Mouse (Mus musculus) small intestine, adult 2 months (tissue): ENCODE measurements around the gene Ccdc157. TPM values are rescaled to one million over a fixed set of nuclear protein-coding genes. Genes with fewer than 3 reads are reported as not detected.

ENCODE experiments used
- H3K27ac ChIP-seq: fragments of 200-500 bp; 2 replicates; pipeline ENCODE4 v1.5.1; 2012; ENCODE audit warnings: low read depth, low read length, control low read depth, inconsistent platforms; ENCODE audit not compliant: insufficient read depth
- H3K27me3 ChIP-seq: fragments of 200-500 bp; 2 replicates; pipeline ENCODE4 v1.6.1; 2012; ENCODE audit warnings: mild to moderate bottlenecking, moderate library complexity, low read length, inconsistent platforms; ENCODE audit not compliant: control insufficient read depth, insufficient read depth
- H3K36me3 ChIP-seq: fragments of 200-500 bp; 2 replicates; pipeline ENCODE4 v1.6.1; 2012; ENCODE audit warnings: mild to moderate bottlenecking, low read length, control low read depth, inconsistent platforms; ENCODE audit not compliant: control insufficient read depth, insufficient read depth
- H3K4me1 ChIP-seq: fragments of 200-500 bp; 2 replicates; pipeline ENCODE4 v1.6.1; 2012; ENCODE audit warnings: low read length, inconsistent platforms, mixed read lengths; ENCODE audit not compliant: control insufficient read depth, insufficient read depth, insufficient read length
- H3K4me3 ChIP-seq: fragments of 200-500 bp; 2 replicates; pipeline ENCODE4 v1.5.1; 2012; ENCODE audit warnings: low read depth, mild to moderate bottlenecking, control low read depth, inconsistent platforms, low read length, moderate library complexity
- CTCF ChIP-seq: fragments of 200-500 bp; IDR thresholded peaks from 2 replicates; pipeline ENCODE4 v1.5.1; 2012; ENCODE audit warnings: low read depth, mild to moderate bottlenecking, control low read depth, inconsistent platforms, low read length, moderate library complexity, mixed read lengths; ENCODE audit not compliant: insufficient replicate concordance, insufficient read length; ENCODE audit errors: extremely low read depth
- POLR2A ChIP-seq: fragments of 200-500 bp; IDR thresholded peaks from 2 replicates; pipeline ENCODE4 v1.6.1; 2012; ENCODE audit warnings: low read depth, mild to moderate bottlenecking, control low read depth, inconsistent platforms, low read length, moderate library complexity
- WGBS: fragments of 180-500 bp; shearing (Covaris S2); methylation state at CpG from one replicate; pipeline ENCODE4 v1.1.7; 2018; 5-methylcytosine and 5-hydroxymethylcytosine counted together
- polyA plus RNA-seq: library from polyadenylated mRNA; depleted of rRNA; stranded (reverse); fragments of >200 nt; gene quantifications from 2 replicates; pipeline ENCODE4 v1.2.3, GENCODE M21; 2012

Ccdc157 gene
- polyA plus RNA-seq, 1 experiment: 2.1 TPM

DNA sequence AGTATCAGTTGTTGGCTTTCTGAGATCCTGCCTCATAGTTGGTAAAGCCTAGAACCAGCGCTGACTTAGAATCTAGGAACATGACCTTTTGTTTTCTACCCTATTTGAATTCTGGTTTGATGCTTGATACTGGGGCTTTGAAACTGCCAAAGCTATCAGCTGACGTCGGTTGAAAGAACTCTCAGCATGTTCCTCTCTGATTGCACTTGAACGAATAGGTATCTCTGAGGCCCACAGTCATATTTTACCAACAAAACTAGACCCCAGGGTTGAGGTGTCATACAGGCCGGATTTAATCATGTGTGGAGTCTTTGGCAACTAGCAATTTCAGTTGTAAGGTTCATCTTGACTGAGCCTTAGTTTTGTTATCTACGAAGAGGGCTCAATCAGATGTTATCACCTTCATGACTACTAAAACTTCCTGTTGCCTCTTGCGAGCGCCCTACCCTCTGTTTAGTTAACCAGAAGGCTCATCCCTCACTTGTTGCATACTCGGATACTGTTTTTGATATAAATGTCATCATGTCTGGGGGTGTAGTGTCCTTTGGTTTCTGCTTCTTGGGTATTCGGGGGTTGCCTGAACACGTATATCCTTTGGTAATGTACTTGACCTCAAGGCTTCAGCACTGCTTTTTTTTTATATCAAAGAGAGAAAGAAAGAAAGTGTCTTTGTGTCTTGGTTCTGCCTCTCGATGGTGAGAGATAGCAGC, 43.1 kb upstream of the Ccdc157 start:
- Histone ChIP-seq H3K27me3 (no peaks in the 10 kb centered on the region), H3K27ac (peak overlapping the region; percentile 36), H3K36me3 (peaks cover 18% of the 10 kb centered on the region), H3K4me1 (peaks cover 8% of the 10 kb centered on the region), H3K4me3 (no peak overlapping the region)
- 45% methylated on average over 12 of the region's 12 CpGs for WGBS
- TF ChIP-seq CTCF (no peak), POLR2A (no peak)

DNA sequence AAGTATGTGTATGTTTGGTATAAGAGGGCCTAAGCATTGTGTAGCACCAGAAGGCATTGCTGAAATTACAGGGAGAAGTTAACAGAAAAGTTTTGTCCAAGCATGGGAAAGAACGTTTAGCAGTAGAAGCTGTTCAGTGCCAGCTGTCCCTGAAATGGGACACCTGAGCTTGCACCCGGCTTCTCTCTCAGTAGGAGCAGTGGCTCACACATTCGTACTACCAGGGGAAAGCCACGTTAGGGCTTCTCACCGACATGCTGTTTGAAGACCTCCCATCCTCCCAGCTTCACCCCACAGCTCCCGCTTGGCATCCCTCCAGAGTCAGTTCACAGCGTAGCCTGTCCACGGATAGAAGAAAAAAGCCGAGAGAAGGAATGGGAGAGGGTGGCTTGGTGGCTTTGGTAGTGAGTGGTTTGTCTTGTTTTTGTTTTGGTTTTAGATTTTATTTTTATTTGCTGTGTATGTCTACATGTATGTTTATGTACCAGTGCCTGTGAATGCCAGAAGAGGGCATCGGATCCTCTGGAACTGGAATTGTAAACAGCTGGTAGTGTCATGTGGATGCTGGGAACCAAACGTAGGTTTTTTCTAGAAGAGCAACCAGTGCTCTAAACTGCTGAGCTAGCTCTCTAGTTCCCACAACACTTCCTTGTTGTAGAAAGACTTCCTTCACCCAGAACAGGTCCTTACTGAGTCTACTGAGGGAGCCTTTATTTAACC, 42.0 kb upstream of the Ccdc157 start:
- H3K27me3 ChIP-seq: no peaks in the 10 kb centered on the region
- no peak overlapping the region for H3K27ac ChIP-seq
- TF ChIP-seq CTCF (no peak), POLR2A (no peak)
- H3K4me3 ChIP-seq: no peak overlapping the region
- peaks cover 10% of the 10 kb centered on the region for H3K4me1 ChIP-seq
- WGBS: 76% methylated on average over 11 of the region's 11 CpGs
- H3K36me3 ChIP-seq: peaks cover 9% of the 10 kb centered on the region

DNA sequence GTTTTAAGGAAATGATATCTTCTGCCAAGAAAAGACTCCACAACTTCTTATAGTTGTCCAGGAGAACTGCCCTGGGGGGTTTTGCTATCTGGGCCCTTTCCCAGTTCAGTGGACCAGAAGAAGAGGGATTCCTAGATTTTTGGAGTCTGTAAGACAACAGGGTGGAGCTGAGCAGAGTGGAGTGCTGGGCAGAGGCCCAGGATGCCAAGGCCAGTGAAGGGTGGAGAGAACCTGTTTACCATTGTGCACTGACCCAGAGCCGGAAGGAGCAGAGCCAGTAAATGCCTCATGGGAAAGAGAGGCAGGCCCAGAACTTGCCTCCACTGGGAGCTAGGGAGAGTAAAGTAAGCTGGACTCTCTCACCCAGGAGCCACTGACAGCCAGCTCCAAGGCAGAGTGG, 37.6 kb upstream of the Ccdc157 start:
- Histone ChIP-seq H3K27ac (no peak overlapping the region), H3K36me3 (no peaks in the 10 kb centered on the region), H3K4me1 (peaks cover 14% of the 10 kb centered on the region), H3K4me3 (no peak overlapping the region), H3K27me3 (no peaks in the 10 kb centered on the region)
- WGBS: 62% methylated on average over 1 of the region's 1 CpGs
- no peak for TF ChIP-seq CTCF
- TF ChIP-seq POLR2A: no peak

DNA sequence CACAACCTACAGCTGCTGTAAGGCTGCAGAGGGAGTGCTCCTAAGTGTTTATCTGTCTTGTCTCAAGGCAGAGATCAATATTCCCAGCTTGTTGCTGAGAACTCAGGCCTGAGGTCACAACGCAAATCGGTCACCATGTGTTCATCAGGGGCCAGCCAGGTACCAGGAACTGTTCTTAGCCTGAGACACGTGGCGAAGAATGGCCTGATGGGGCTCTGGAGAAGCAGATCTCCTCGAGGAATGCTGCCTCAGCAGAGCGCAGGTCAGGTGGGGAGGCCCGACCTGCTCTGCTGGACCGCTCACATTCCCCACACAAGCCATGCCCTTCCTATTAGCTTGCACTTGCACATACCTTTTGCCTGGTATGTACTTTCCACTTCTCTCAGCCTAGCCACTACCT, 36.5 kb upstream of the Ccdc157 start:
- TF ChIP-seq POLR2A (no peak), CTCF (no peak)
- Histone ChIP-seq H3K27me3 (no peaks in the 10 kb centered on the region), H3K36me3 (no peaks in the 10 kb centered on the region), H3K4me1 (peaks cover 15% of the 10 kb centered on the region), H3K4me3 (no peak overlapping the region), H3K27ac (no peak overlapping the region)
- WGBS: 69% methylated on average over 8 of the region's 8 CpGs

DNA sequence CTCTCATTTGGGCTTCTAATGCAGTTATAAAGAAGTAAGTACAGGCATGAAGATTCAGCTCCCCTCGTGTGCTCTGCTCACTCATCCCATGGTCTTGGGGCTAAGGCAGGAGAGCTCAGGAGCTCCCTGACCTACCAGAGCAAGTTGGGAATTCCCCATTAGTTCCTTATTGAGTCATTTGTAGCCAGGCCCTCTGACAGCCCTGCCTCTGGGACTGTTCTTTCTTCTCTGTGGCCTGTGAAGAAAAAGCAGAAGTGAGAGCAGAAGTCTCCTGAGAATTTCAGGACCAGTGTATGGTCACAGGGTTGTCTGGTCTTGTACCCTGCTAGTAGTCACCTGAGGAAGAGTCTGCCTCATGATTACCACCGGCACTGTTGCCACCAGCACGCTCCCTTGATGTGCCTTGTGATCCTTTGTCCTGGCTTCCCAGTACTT, 35.5 kb upstream of the Ccdc157 start:
- H3K4me3 ChIP-seq: no peak overlapping the region
- peak overlapping the region; percentile 13; the same call in 1 of the 2 replicates for H3K27ac ChIP-seq
- TF ChIP-seq POLR2A: no peak
- H3K27me3 ChIP-seq: no peaks in the 10 kb centered on the region
- 60% methylated on average over 3 of the region's 3 CpGs for WGBS
- H3K4me1 ChIP-seq: peaks cover 17% of the 10 kb centered on the region
- H3K36me3 ChIP-seq: no peaks in the 10 kb centered on the region

DNA sequence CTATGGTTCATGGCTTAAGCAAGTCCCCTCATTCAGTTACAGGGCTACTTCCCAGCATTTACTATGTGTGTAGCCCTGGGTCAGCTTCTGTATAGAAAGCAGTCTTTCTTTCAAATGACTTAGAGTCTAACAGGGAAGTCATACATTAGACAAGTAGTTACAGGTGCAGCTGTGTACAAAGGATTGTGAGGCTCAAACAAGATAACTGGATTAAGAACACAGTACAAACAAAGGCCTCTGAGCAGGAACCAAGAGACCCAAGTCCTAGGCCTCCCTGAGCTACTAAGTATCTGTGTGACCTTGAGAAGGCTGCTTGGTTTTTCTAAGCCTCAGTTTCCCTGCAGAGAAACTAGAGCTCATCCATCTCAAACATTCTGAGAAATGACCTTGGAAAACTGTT, 33.3 kb upstream of the Ccdc157 start:
- peaks cover 21% of the 10 kb centered on the region for H3K4me1 ChIP-seq
- H3K27ac ChIP-seq: no peak overlapping the region
- TF ChIP-seq POLR2A: no peak
- no peak for TF ChIP-seq CTCF
- no peaks in the 10 kb centered on the region for H3K27me3 ChIP-seq
- no peak overlapping the region for H3K4me3 ChIP-seq
- no peaks in the 10 kb centered on the region for H3K36me3 ChIP-seq

DNA sequence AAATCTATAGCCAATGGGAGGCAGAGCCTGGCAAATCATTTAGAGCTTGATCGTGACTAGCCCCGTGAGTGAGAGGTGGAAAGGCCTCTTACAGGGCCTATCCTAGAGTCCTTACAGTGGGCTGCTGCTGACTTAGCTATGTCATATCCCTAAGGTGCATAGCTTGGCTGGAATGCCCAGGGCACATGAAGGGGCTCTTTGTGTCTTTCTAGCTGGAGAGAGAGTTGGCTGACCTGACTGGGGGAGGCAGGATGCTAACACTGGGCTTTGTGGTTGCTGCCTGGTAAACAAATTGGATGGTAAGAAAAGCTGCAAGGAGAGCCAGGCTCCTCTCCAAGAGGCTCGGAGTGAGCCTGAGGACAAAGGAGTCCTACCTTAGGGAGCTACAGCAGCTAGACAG, 32.7 kb upstream of the Ccdc157 start:
- H3K4me1 ChIP-seq: peaks cover 21% of the 10 kb centered on the region
- no peak overlapping the region for H3K27ac ChIP-seq
- no peak overlapping the region for H3K4me3 ChIP-seq
- no peaks in the 10 kb centered on the region for H3K27me3 ChIP-seq
- no peak for TF ChIP-seq CTCF
- no peak for TF ChIP-seq POLR2A
- no peaks in the 10 kb centered on the region for H3K36me3 ChIP-seq
- WGBS: 69% methylated on average over 3 of the region's 3 CpGs

DNA sequence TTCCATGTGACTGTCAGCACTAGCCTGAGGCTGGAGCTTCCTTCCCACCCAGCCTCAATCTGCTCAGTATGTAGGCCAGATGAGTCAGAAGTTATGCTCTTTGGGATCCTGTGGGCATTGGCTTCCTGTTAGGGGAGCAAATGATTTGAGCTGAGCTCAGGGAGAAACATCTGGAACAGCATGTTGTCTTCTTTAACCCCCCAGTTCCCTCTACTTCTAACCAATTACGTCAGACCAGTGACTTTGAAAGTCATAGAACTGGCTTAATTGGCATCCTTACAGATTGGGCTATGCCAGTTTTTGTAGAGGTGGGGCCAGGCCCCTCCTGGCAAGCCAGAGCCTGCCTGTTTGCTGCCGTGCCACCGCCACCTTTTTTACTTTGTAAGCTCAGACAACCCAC, 30.6 kb upstream of the Ccdc157 start:
- WGBS: 56% methylated on average over 3 of the region's 3 CpGs
- Histone ChIP-seq H3K36me3 (no peaks in the 10 kb centered on the region), H3K27me3 (no peaks in the 10 kb centered on the region), H3K27ac (no peak overlapping the region), H3K4me3 (no peak overlapping the region), H3K4me1 (peaks cover 18% of the 10 kb centered on the region)
- TF ChIP-seq POLR2A (no peak), CTCF (no peak)
